Mouse (Mus musculus): ENCODE measurements around the gene Tekt3.

DNA sequence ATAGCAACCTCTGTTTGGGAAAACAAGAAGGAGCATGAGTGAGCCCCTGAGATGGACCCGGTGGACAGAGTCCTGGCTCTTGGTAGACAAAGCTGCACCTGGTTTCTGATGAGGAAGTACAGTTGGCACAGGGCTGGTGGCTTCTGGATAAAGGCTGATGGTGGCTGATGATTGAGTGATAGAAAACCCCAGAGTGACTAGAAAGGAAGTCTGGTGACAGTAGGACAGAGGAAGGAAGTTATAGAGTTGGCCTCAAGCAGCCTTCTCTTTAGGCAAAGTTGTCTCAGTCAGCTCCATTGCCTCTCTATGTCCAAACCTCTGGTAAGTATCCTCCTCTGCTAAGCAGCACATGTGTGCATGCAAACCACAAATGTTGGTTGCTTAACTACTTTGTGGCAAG, 1.5 kb upstream of the Tekt3 start:
- no peak for TF ChIP-seq CHD2 (IDR thresholded peaks at IDR 0.05; ENCODE audit: low read depth, low read length)
- no peak for TF ChIP-seq HCFC1 (IDR thresholded peaks at IDR 0.05; ENCODE audit: borderline replicate concordance, insufficient read depth, low read length)
- no peak for TF ChIP-seq ZNF384 (IDR thresholded peaks at IDR 0.05; ENCODE audit: low read depth, low read length)
- no peak for TF ChIP-seq ZC3H11A (IDR thresholded peaks at IDR 0.05; ENCODE audit: borderline replicate concordance, low read depth, low read length)

Data from ES-E14 (cell line).